Mouse (Mus musculus): Measurements from ENCODE around the gene Crp.

- TF ChIP-seq CTCF (IDR thresholded peaks at IDR 0.05 in 2 of 3, conservative IDR thresholded peaks at IDR 0.05 in 1 of 3; ENCODE audit: control insufficient read depth in 1 of 3, insufficient read depth in 1 of 3, low read depth in 2 of 3, low read length in 3 of 3, poor library complexity in 1 of 3, severe bottlenecking in 1 of 3) = no peak
- TF ChIP-seq JUND (IDR thresholded peaks at IDR 0.05; ENCODE audit: low read depth, low read length) = no peak
- TF ChIP-seq ETS1 (IDR thresholded peaks at IDR 0.05; ENCODE audit: low read depth, low read length) = no peak
- no peak for TF ChIP-seq ZC3H11A (IDR thresholded peaks at IDR 0.05; ENCODE audit: low read depth, low read length)
- TF ChIP-seq POLR2A (IDR thresholded peaks at IDR 0.05; ENCODE audit: control insufficient read depth in 1 of 2, insufficient read depth in 1 of 2, low read depth in 1 of 2, low read length in 2 of 2, poor library complexity in 1 of 2) = no peak
- TF ChIP-seq TBP (IDR thresholded peaks at IDR 0.05; ENCODE audit: low read depth, low read length) = no peak
Observed at GRCm38 (mm10) chr1:172685178-172685577, 12.7 kb upstream of the Crp start.
